Mouse (Mus musculus) thymus, adult 18-20 months (tissue): Measurements from ENCODE around the gene Foxp1.

Source experiments
- DNase-seq, 2 experiments: peaks; one replicate each; pipeline ENCODE4 v3.0.0; 2022; ENCODE audit warnings: mixed read lengths in 2 of 2

Gene Foxp1

GRCm38 (mm10) chr6:99078089-99078488, 444.4 kb downstream of the Foxp1 start:
- DNase-seq, result no peak

GRCm38 (mm10) chr6:99073303-99074271, 448.9 kb downstream of the Foxp1 start:
- no peak for DNase-seq

GRCm38 (mm10) chr6:99070710-99071109, 451.8 kb downstream of the Foxp1 start:
- no peak for DNase-seq

- DNase-seq, result no peak
These were observed 452.8 kb downstream of the Foxp1 start for GRCm38 (mm10) chr6:99069726-99070125.

GRCm38 (mm10) chr6:99065569-99066353, 456.8 kb downstream of the Foxp1 start:
- DNase-seq, result no peak

GRCm38 (mm10) chr6:99063982-99064484, 458.5 kb downstream of the Foxp1 start:
- no peak for DNase-seq

GRCm38 (mm10) chr6:99062931-99063330, 459.6 kb downstream of the Foxp1 start:
- no peak for DNase-seq

GRCm38 (mm10) chr6:99058688-99059087, 463.8 kb downstream of the Foxp1 start:
- no peak for DNase-seq

- DNase-seq, result no peak
These were observed 465.4 kb downstream of the Foxp1 start for GRCm38 (mm10) chr6:99057113-99057553.

- DNase-seq, result no peak
These were observed 466.1 kb downstream of the Foxp1 start for GRCm38 (mm10) chr6:99056379-99056778.

- no peak for DNase-seq
These were observed 468.5 kb downstream of the Foxp1 start for GRCm38 (mm10) chr6:99053998-99054397.

- no peak for DNase-seq
These were observed 469.4 kb downstream of the Foxp1 start for GRCm38 (mm10) chr6:99053111-99053510.

GRCm38 (mm10) chr6:99051724-99052123, 470.8 kb downstream of the Foxp1 start:
- DNase-seq, result no peak

- DNase-seq, result no peak
These were observed 472.1 kb downstream of the Foxp1 start for GRCm38 (mm10) chr6:99050288-99051006.

- no peak for DNase-seq
These were observed 475.2 kb downstream of the Foxp1 start for GRCm38 (mm10) chr6:99047322-99047721.

GRCm38 (mm10) chr6:99045845-99046788, 476.4 kb downstream of the Foxp1 start:
- no peak for DNase-seq

GRCm38 (mm10) chr6:99043932-99044664, 478.4 kb downstream of the Foxp1 start:
- no peak for DNase-seq

- no peak for DNase-seq
These were observed 479.3 kb downstream of the Foxp1 start for GRCm38 (mm10) chr6:99043226-99043625.

- DNase-seq, result no peak
These were observed 480.2 kb downstream of the Foxp1 start for GRCm38 (mm10) chr6:99042175-99042954.

- DNase-seq, result no peak
These were observed 483.5 kb downstream of the Foxp1 start for GRCm38 (mm10) chr6:99038977-99039376.
